Mouse (Mus musculus) stomach, postnatal 0 days (tissue): ENCODE measurements around the gene Nphs1. TPM values are rescaled to one million over a fixed set of nuclear protein-coding genes. Genes with fewer than 3 reads are reported as not detected.
"Not testable (repeated sequence)": the region's sequence is repeated elsewhere in the genome, so short reads cannot be mapped to it uniquely, and the experiment has no call there.

Source experiments
- ATAC-seq: fragments of 200-750 bp; cut with Nextera tagmentation; 2 replicates; pipeline ENCODE4 v1.8.0; 2017; ENCODE audit not compliant: low FRiP score, low TSS enrichment
- DNase-seq: peaks from one replicate; pipeline ENCODE4 v3.0.0-alpha.2; 2016; ENCODE audit warnings: low spot score
- H3K27ac ChIP-seq: fragments of 300-500 bp; sonication (generic); replicated peaks from 2 replicates; pipeline ENCODE4 v1.5.1; 2014; ENCODE audit warnings: mild to moderate bottlenecking, control low read depth
- H3K27me3 ChIP-seq: fragments of 300-500 bp; sonication (generic); 2 replicates; pipeline ENCODE4 v1.6.1; 2014; ENCODE audit warnings: low read length; ENCODE audit not compliant: control insufficient read depth, insufficient read depth
- H3K36me3 ChIP-seq: fragments of 300-500 bp; sonication (generic); 2 replicates; pipeline ENCODE4 v1.6.1; 2014; ENCODE audit warnings: low read length, mixed read lengths; ENCODE audit not compliant: control insufficient read depth, insufficient read depth
- H3K4me1 ChIP-seq: fragments of 300-500 bp; sonication (generic); replicated peaks from 2 replicates; pipeline ENCODE4 v1.6.1; 2014; ENCODE audit warnings: antibody characterized with exemption; ENCODE audit not compliant: control insufficient read depth, insufficient read depth
- H3K4me2 ChIP-seq: fragments of 300-500 bp; sonication (generic); replicated peaks from 2 replicates; pipeline ENCODE4 v1.6.1; 2014; ENCODE audit warnings: low read depth, mild to moderate bottlenecking, control low read depth, moderate library complexity
- H3K4me3 ChIP-seq: fragments of 300-500 bp; sonication (generic); 2 replicates; pipeline ENCODE4 v1.5.1; 2014; ENCODE audit warnings: low read depth, low read length, control low read depth
- H3K9ac ChIP-seq: fragments of 300-500 bp; sonication (generic); 2 replicates; pipeline ENCODE4 v1.6.1; 2014; ENCODE audit warnings: mild to moderate bottlenecking, low read length, control low read depth, mixed read lengths
- H3K9me3 ChIP-seq: fragments of 300-500 bp; sonication (generic); 2 replicates; pipeline ENCODE4 v1.6.1; 2016; ENCODE audit warnings: low read length; ENCODE audit not compliant: control insufficient read depth
- CTCF ChIP-seq: IDR thresholded peaks from 2 replicates; pipeline ENCODE4 v1.5.1; 2016; ENCODE audit warnings: antibody characterized with exemption, low read depth, mild to moderate bottlenecking, moderate library complexity
- EP300 ChIP-seq: optimal IDR thresholded peaks from 2 replicates; pipeline ENCODE3; 2016; ENCODE audit warnings: antibody characterized with exemption
- WGBS: fragments of 180-500 bp; shearing (Covaris S2); extraction: QIAGEN DNeasy Blood & Tissue Kit; methylation state at CpG from one replicate; pipeline ENCODE4 v1.1.7; 2014; 5-methylcytosine and 5-hydroxymethylcytosine counted together
- polyA plus RNA-seq: library from polyadenylated mRNA; unstranded; fragments of >200 nt; fragmentation: Nextera tagmentation; extraction: Ambion mirVana; gene quantifications from 2 replicates; pipeline ENCODE4 v1.2.1, GENCODE M21; 2015

The Nphs1 gene
- polyA plus RNA-seq, 1 experiment from 2014 or later, result 0.25 TPM

- no peaks in the 10 kb centered on the region for H3K4me1 ChIP-seq
- TF ChIP-seq CTCF, result no peak
- no peak for TF ChIP-seq EP300
- whole genome bisulfite sequencing, result 15% methylated on average over 6 of the region's 6 CpGs
- no peak overlapping the region for H3K9ac ChIP-seq
- no peak overlapping the region for H3K27ac ChIP-seq
- DNase-seq, result no peak
- no peak overlapping the region for H3K4me3 ChIP-seq
- no peaks in the 10 kb centered on the region for H3K9me3 ChIP-seq
- no peaks in the 10 kb centered on the region for H3K36me3 ChIP-seq
- peaks cover 12% of the 10 kb centered on the region; the same call in 1 of the 2 replicates for H3K27me3 ChIP-seq
- no peak for ATAC-seq
- H3K4me2 ChIP-seq, result no peak overlapping the region
These were observed 6.7 kb downstream of the Nphs1 start for GRCm38 (mm10) chr7:30464816-30465300.

GRCm38 (mm10) chr7:30472411-30472810 is 14.3 kb downstream of the Nphs1 start:
- DNase-seq (peak; percentile 53), ATAC-seq (no peak)
- TF ChIP-seq CTCF, result peak; percentile 71
- TF ChIP-seq EP300, result no peak
- Histone ChIP-seq H3K27me3 (no peaks in the 10 kb centered on the region), H3K36me3 (no peaks in the 10 kb centered on the region), H3K4me1 (no peaks in the 10 kb centered on the region), H3K4me2 (no peak overlapping the region), H3K9ac (no peak overlapping the region), H3K4me3 (no peak overlapping the region), H3K27ac (no peak overlapping the region), H3K9me3 (no peaks in the 10 kb centered on the region)
- WGBS, result 46% methylated on average over 5 of the region's 5 CpGs

GRCm38 (mm10) chr7:30474999-30475398 is 16.9 kb downstream of the Nphs1 start:
- Histone ChIP-seq H3K4me1 (no peaks in the 10 kb centered on the region), H3K4me2 (no peak overlapping the region), H3K36me3 (no peaks in the 10 kb centered on the region), H3K9me3 (no peaks in the 10 kb centered on the region), H3K27ac (no peak overlapping the region), H3K27me3 (no peaks in the 10 kb centered on the region), H3K4me3 (no peak overlapping the region), H3K9ac (no peak overlapping the region)
- ATAC-seq (no peak), DNase-seq (no peak)
- no peak for TF ChIP-seq CTCF
- no peak for TF ChIP-seq EP300
- WGBS, result 39% methylated on average over 4 of the region's 4 CpGs

GRCm38 (mm10) chr7:30476136-30476535 is 18.0 kb downstream of the Nphs1 start:
- 92% methylated on average over 7 of the region's 7 CpGs for WGBS
- H3K36me3 ChIP-seq, ATAC-seq: not testable (repeated sequence)

GRCm38 (mm10) chr7:30477415-30478381 is 19.6 kb downstream of the Nphs1 start:
- no peaks in the 10 kb centered on the region for H3K4me1 ChIP-seq
- no peaks in the 10 kb centered on the region for H3K27me3 ChIP-seq
- no peak overlapping the region for H3K4me3 ChIP-seq
- WGBS, result 9% methylated on average over 26 of the region's 32 CpGs
- no peaks in the 10 kb centered on the region for H3K36me3 ChIP-seq
- H3K4me2 ChIP-seq, result peak overlapping the region; percentile 38
- H3K27ac ChIP-seq, result no peak overlapping the region
- TF ChIP-seq CTCF, result no peak
- TF ChIP-seq EP300, result no peak
- no peak overlapping the region for H3K9ac ChIP-seq
- DNase-seq (peak; percentile 10), ATAC-seq (no peak)
- H3K9me3 ChIP-seq, result no peaks in the 10 kb centered on the region

More at GRCm38 (mm10) chr7:30476136-30476535, 18.0 kb downstream of the Nphs1 start:
- H3K4me1 ChIP-seq, H3K27ac ChIP-seq, H3K4me3 ChIP-seq, H3K27me3 ChIP-seq, H3K9me3 ChIP-seq, H3K4me2 ChIP-seq, H3K9ac ChIP-seq, DNase-seq: not testable (repeated sequence)

- no peak overlapping the region for H3K4me2 ChIP-seq
- TF ChIP-seq EP300 (no peak), CTCF (no peak)
- H3K9me3 ChIP-seq, result no peaks in the 10 kb centered on the region
- no peaks in the 10 kb centered on the region for H3K36me3 ChIP-seq
- ATAC-seq (no peak), DNase-seq (peak; percentile 54)
- WGBS, result 17% methylated on average over 8 of the region's 8 CpGs
- no peak overlapping the region for H3K9ac ChIP-seq
- H3K4me3 ChIP-seq, result no peak overlapping the region
- H3K27me3 ChIP-seq, result no peaks in the 10 kb centered on the region
- H3K27ac ChIP-seq, result no peak overlapping the region
- H3K4me1 ChIP-seq, result no peaks in the 10 kb centered on the region
These were observed 26.1 kb downstream of the Nphs1 start for GRCm38 (mm10) chr7:30484250-30484649.
